Mouse (Mus musculus) erythroblast, embryonic 14.5 days (primary cell): ENCODE data around the gene Cyfip2. TPM values are rescaled to one million over a fixed set of nuclear protein-coding genes. Genes with fewer than 3 reads are reported as not detected.

ENCODE experiments used
- H3K27me3 ChIP-seq: 2 replicates; pipeline ENCODE4 v1.6.1; 2012; ENCODE audit warnings: inconsistent platforms; ENCODE audit not compliant: control insufficient read depth
- H3K36me3 ChIP-seq: 2 replicates; pipeline ENCODE4 v1.6.1; 2012; ENCODE audit warnings: mild to moderate bottlenecking, inconsistent platforms; ENCODE audit not compliant: control insufficient read depth
- H3K4me1 ChIP-seq: 2 replicates; pipeline ENCODE4 v1.6.1; 2012; ENCODE audit warnings: inconsistent platforms; ENCODE audit not compliant: control insufficient read depth
- H3K4me3 ChIP-seq: replicated peaks from 2 replicates; pipeline ENCODE3; 2012; ENCODE audit warnings: moderate library complexity, mild to moderate bottlenecking, inconsistent platforms
- H3K9me3 ChIP-seq: 2 replicates; pipeline ENCODE4 v1.6.1; 2012; ENCODE audit warnings: low read length, inconsistent platforms, mixed read lengths; ENCODE audit not compliant: control insufficient read depth
- GATA1 ChIP-seq: IDR thresholded peaks from 2 replicates; pipeline ENCODE4 v1.6.1; 2012; ENCODE audit warnings: low read length, inconsistent platforms, mixed read lengths
- TAL1 ChIP-seq: IDR thresholded peaks from 3 replicates; pipeline ENCODE4 v1.6.1; 2012; ENCODE audit warnings: low read length, inconsistent platforms, mixed read lengths
- polyA plus RNA-seq: library from polyadenylated mRNA; stranded (reverse); fragments of >175 nt; gene quantifications from 2 replicates; pipeline ENCODE4 v1.2.3, GENCODE M21; 2012

Cyfip2 gene
- polyA plus RNA-seq, 1 experiment, result 0.04 TPM

DNA sequence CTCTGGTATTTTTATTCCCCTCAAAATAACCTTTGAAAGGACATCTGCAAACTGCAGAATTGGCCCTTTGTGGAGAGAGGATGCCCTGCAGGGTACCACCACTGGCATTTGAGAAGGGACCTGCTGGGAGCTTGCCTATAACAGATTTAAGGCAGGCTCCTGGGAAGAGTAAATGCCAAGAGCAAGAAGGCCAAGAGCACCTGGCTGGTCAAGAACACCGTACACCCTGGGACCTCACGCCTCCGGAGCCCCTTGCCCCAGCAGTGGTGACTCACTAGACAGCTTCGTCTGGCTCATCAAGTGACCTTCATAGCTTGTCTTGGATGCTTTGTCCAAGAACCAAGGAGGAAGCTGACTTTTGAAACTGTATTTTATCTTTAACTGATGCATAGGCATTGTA lies 79.9 kb downstream of the Cyfip2 start:
- Histone ChIP-seq H3K27me3 (no peaks in the 10 kb centered on the region), H3K9me3 (no peaks in the 10 kb centered on the region), H3K36me3 (no peaks in the 10 kb centered on the region), H3K4me3 (no peak overlapping the region), H3K4me1 (peaks cover 1% of the 10 kb centered on the region)
- TF ChIP-seq GATA1, result no peak
- TF ChIP-seq TAL1, result no peak

DNA sequence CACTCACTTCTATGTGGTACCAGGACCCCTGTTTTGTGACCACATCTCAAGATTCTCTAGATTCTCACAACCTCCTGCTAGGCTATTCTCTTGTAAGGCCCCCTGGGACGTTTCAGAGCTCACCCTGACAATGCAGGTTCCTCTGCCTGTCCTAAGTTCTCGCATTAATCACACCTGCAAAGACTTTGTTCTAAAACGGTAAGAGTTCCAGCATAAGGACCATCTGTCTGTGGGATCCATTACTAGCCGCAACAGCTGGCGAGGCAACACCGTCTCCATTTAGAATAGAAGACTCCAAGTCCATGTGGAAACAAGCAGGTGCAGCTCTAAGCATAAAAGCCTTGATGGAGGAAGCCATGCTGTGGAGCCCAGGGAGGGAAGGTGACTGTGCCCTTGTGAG lies 82.5 kb downstream of the Cyfip2 start:
- H3K36me3 ChIP-seq, result no peaks in the 10 kb centered on the region
- no peak overlapping the region for H3K4me3 ChIP-seq
- H3K9me3 ChIP-seq, result no peaks in the 10 kb centered on the region
- no peak for TF ChIP-seq GATA1
- no peak for TF ChIP-seq TAL1
- no peaks in the 10 kb centered on the region for H3K27me3 ChIP-seq
- peaks cover 5% of the 10 kb centered on the region; the same call in 1 of the 2 replicates for H3K4me1 ChIP-seq

DNA sequence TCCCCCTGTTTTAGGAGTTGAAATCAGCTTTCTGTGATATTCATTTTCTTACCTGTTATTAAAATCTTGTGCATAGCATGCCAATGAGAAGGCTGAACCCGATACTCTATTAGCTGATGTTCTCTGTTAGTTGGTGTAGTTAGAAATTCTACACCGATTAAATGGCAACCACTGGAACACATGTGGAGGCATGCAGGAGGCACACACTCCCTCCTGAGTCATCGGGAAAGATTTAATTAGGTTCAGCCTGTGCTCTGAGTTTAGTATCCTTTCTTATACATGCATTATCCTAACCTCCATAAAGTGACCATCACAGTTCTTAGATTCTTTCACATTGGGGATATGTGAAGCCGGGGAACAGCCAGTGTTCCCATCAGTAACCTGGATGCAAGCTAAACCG lies 87.3 kb downstream of the Cyfip2 start:
- H3K36me3 ChIP-seq, result no peaks in the 10 kb centered on the region
- peaks cover 5% of the 10 kb centered on the region; the same call in 1 of the 2 replicates for H3K4me1 ChIP-seq
- H3K9me3 ChIP-seq, result no peaks in the 10 kb centered on the region
- no peak overlapping the region for H3K4me3 ChIP-seq
- no peaks in the 10 kb centered on the region for H3K27me3 ChIP-seq
- TF ChIP-seq GATA1 (no peak), TAL1 (no peak)

DNA sequence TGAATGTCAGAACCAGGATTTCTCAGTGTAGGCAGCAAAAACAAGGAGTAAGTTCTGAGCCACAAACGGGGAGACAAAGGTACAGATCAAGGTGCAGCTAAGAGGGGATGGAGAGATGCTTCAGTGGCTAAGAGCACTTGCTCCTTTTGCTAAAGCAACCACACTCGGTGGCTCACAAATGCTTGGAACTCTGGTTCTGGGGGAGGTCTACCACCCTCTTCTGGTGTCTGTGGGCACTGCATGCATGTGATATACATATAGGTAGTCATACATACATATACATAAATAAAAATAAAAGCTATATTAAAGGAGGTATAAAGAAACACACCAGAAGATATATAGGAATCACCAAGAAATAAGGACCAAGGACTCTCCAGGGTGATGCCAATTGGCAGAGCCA lies 89.1 kb downstream of the Cyfip2 start:
- H3K4me3 ChIP-seq, result no peak overlapping the region
- no peak for TF ChIP-seq GATA1
- peaks cover 5% of the 10 kb centered on the region; the same call in 1 of the 2 replicates for H3K4me1 ChIP-seq
- H3K9me3 ChIP-seq, result no peaks in the 10 kb centered on the region
- no peaks in the 10 kb centered on the region for H3K27me3 ChIP-seq
- H3K36me3 ChIP-seq, result no peaks in the 10 kb centered on the region

DNA sequence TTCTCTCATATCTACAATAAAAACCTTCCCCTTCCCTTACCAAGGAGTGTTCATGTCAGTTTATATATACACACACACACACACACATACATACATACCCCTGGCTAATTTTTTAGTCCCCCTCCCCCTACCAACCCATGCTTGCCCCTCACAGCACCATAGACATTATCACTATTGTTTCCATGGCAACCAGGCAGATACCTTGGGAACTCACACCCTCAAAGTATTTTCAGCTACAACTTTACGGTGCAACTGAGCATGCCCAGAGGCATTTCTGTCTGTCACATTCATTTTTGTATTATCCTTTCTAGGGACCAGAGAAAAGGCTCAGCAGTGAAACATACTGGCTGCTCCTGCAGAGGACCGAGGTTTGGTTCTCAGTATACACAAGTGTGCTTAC lies 92.4 kb downstream of the Cyfip2 start:
- no peaks in the 10 kb centered on the region for H3K9me3 ChIP-seq
- no peak overlapping the region for H3K4me3 ChIP-seq
- no peak for TF ChIP-seq GATA1
- no peaks in the 10 kb centered on the region for H3K27me3 ChIP-seq
- no peaks in the 10 kb centered on the region for H3K4me1 ChIP-seq
- no peaks in the 10 kb centered on the region for H3K36me3 ChIP-seq

DNA sequence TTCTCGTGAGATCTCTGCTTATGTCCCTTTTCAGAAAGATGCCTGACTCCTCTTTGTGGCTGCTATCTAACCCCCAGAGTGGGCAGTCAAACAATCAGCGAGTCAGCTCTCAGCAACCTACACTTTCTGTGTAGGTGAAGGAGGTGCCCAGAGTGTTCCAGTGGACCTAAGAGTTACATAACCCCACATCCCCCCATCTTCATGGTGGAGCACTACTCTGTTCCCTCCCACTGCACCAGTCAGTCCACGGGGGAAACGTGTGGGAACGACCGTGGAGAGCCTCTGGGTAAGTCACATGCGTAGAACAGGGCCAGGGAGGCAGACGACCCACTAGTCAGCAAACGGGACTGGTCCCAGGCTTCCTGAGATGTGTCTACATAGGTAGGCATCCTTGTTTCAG lies 93.3 kb downstream of the Cyfip2 start:
- Histone ChIP-seq H3K4me3 (no peak overlapping the region), H3K27me3 (no peaks in the 10 kb centered on the region), H3K36me3 (no peaks in the 10 kb centered on the region), H3K9me3 (no peaks in the 10 kb centered on the region), H3K4me1 (no peaks in the 10 kb centered on the region)
- no peak for TF ChIP-seq TAL1
- no peak for TF ChIP-seq GATA1

DNA sequence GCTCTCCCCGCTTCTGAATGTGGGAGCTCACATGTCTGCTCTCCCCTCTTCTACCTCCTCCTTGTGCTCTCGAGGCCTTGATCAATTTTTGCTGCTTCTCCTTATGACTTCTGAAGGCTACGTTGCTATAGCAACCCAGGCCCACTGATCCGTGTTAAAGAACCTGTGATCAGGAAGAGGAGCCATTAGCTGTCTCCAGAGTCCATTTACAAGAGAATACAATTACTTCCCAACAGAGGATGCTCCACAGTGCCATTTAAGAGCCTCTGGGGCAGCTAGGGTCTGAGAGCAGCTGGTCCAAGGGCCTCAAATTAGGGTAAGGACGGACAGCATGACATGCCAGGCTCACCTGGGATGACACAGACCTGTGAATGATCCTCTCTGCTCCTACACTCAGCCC lies 94.1 kb downstream of the Cyfip2 start:
- H3K36me3 ChIP-seq, result no peaks in the 10 kb centered on the region
- H3K4me3 ChIP-seq, result no peak overlapping the region
- TF ChIP-seq GATA1 (no peak), TAL1 (no peak)
- H3K27me3 ChIP-seq, result no peaks in the 10 kb centered on the region
- no peaks in the 10 kb centered on the region for H3K4me1 ChIP-seq
- no peaks in the 10 kb centered on the region for H3K9me3 ChIP-seq

DNA sequence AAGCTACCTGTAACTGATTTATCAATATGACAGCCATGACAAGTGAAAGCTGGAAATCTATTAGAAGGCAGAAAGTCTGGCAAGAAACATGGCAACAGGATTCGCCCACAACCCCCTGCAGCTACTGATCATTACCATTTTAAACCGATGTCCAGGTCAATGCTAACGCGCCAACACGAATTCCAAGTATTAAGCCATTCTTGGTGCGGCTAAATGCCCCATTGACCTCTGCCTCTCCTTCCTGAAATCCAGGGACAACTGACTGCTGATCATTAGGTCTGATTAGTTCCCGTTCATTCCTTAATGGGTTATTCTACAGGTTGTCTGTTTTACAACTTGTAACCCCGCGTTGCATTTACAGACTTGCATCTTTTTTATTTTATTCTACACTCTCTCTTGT lies 95.0 kb downstream of the Cyfip2 start:
- Histone ChIP-seq H3K4me3 (no peak overlapping the region), H3K36me3 (no peaks in the 10 kb centered on the region)
- TF ChIP-seq GATA1 (no peak), TAL1 (no peak)

DNA sequence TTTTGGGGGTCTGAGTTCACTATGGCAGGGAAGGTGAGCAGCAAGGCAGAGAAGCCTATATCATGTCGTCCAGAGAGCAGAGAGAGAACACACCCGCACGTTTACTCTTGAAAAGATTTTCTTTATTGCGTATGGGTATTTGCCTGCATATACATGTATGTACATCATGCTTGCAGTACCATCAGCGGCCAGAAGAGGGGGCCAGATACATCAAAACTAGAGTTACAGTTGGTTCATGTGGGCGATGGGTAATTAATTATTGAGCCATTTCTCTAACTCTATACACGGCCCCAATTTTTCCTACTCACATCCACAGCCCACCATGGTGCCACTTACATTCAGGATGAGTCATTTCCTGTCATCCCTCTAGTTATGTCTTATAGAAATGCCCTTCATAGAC lies 96.0 kb downstream of the Cyfip2 start:
- Histone ChIP-seq H3K4me3 (no peak overlapping the region), H3K9me3 (no peaks in the 10 kb centered on the region)
- TF ChIP-seq GATA1 (no peak), TAL1 (no peak)

More for the DNA sequence above, 95.0 kb downstream of the Cyfip2 start:
- H3K27me3 ChIP-seq, result no peaks in the 10 kb centered on the region
- no peaks in the 10 kb centered on the region for H3K4me1 ChIP-seq
- H3K9me3 ChIP-seq, result no peaks in the 10 kb centered on the region

DNA sequence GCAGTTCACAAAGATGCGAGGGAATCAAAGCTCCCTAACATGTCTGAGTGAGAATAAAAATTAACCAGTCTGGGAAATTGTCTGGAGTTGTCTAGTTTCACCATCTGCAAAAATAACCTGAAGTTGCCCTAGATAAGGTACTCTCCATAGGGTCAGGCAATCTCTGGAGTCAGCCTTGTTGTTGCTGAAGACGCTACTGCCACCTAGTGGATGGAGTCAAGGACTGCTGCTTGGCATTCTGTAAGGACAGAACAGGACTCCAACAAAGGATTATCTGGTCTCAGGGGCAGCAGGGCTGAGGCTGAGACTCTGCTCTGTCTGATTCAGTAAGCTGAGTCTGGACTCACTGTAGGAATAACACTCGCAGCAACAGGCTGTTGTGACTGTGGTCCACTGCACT lies 97.3 kb downstream of the Cyfip2 start:
- H3K27me3 ChIP-seq, result no peaks in the 10 kb centered on the region
- no peaks in the 10 kb centered on the region for H3K9me3 ChIP-seq
- TF ChIP-seq TAL1, result no peak
- no peak for TF ChIP-seq GATA1
- H3K4me1 ChIP-seq, result no peaks in the 10 kb centered on the region
- no peaks in the 10 kb centered on the region for H3K36me3 ChIP-seq
- H3K4me3 ChIP-seq, result no peak overlapping the region

More for the DNA sequence above, 96.0 kb downstream of the Cyfip2 start:
- H3K36me3 ChIP-seq, result no peaks in the 10 kb centered on the region
- no peaks in the 10 kb centered on the region for H3K27me3 ChIP-seq
- no peaks in the 10 kb centered on the region for H3K4me1 ChIP-seq
